Mouse (Mus musculus) A20 (cell line): ENCODE results near the gene Impdh2.

Source experiments
- DNase-seq: peaks from one replicate; pipeline ENCODE4 v3.0.0-alpha.2; 2011; ENCODE audit warnings: low read depth, low spot score

Impdh2 gene

GRCm38 (mm10) chr9:108560227-108560841, at the start of gene Impdh2:
Gene Impdh2 (plus strand): TSS chr9:108560286.
- peak; percentile 99 for DNase-seq

- DNase-seq = peak; percentile 99
Observed at GRCm38 (mm10) chr9:108516380-108517251, 43.5 kb upstream of the Impdh2 start, which contains the start of gene Qrich1. Gene Qrich1 (plus strand): TSS chr9:108516806.

GRCm38 (mm10) chr9:108517253-108517930, 42.7 kb upstream of the Impdh2 start:
- DNase-seq = peak; percentile 89

GRCm38 (mm10) chr9:108517931-108518332, 42.2 kb upstream of the Impdh2 start:
- no peak for DNase-seq

- DNase-seq = no peak
Observed at GRCm38 (mm10) chr9:108521604-108522003, 38.5 kb upstream of the Impdh2 start.

- no peak for DNase-seq
Observed at GRCm38 (mm10) chr9:108523341-108523740, 36.7 kb upstream of the Impdh2 start.

- DNase-seq = no peak
Observed at GRCm38 (mm10) chr9:108525400-108525799, 34.7 kb upstream of the Impdh2 start.

- DNase-seq = no peak
Observed at GRCm38 (mm10) chr9:108530954-108531353, 29.1 kb upstream of the Impdh2 start.

GRCm38 (mm10) chr9:108531496-108531895, 28.6 kb upstream of the Impdh2 start:
- no peak for DNase-seq

- no peak for DNase-seq
Observed at GRCm38 (mm10) chr9:108540846-108541245, 19.2 kb upstream of the Impdh2 start.

- no peak for DNase-seq
Observed at GRCm38 (mm10) chr9:108545986-108546385, 14.1 kb upstream of the Impdh2 start.

- DNase-seq = no peak
Observed at GRCm38 (mm10) chr9:108546875-108547274, 13.2 kb upstream of the Impdh2 start.

GRCm38 (mm10) chr9:108559169-108559568, 917 bp upstream of the Impdh2 start:
- DNase-seq = no peak

GRCm38 (mm10) chr9:108563671-108564070, 3.6 kb downstream of the Impdh2 start:
- DNase-seq = no peak

GRCm38 (mm10) chr9:108564131-108564530, 4.0 kb downstream of the Impdh2 start:
- DNase-seq = no peak

- no peak for DNase-seq
Observed at GRCm38 (mm10) chr9:108565881-108566814, 6.1 kb downstream of the Impdh2 start.

GRCm38 (mm10) chr9:108566815-108567776, 7.0 kb downstream of the Impdh2 start, which contains the start of gene Ndufaf3:
Gene Ndufaf3 (minus strand): TSS chr9:108567434.
- DNase-seq = peak; percentile 98

GRCm38 (mm10) chr9:108567931-108568419, 7.9 kb downstream of the Impdh2 start:
- no peak for DNase-seq

GRCm38 (mm10) chr9:108568511-108568921, 8.4 kb downstream of the Impdh2 start:
- DNase-seq = peak; percentile 70
